Mouse (Mus musculus) kidney, postnatal 0 days (tissue): Measurements from ENCODE around the gene Spink2. TPM values are rescaled to one million over a fixed set of nuclear protein-coding genes. Genes with fewer than 3 reads are reported as not detected.

Experiments used
- ATAC-seq: fragments of 200-750 bp; cut with Nextera tagmentation; replicated peaks from 2 replicates; pipeline ENCODE4 v1.8.0; 2017; ENCODE audit warnings: low read depth, moderate number of reproducible peaks, moderate TSS enrichment, moderate library complexity; ENCODE audit not compliant: low FRiP score
- DNase-seq: peaks from one replicate; pipeline ENCODE4 v3.0.0-alpha.2; 2016; ENCODE audit warnings: low spot score
- H3K27ac ChIP-seq: fragments of 300-500 bp; sonication (generic); 2 replicates; pipeline ENCODE4 v1.5.1; 2014; ENCODE audit warnings: mild to moderate bottlenecking
- H3K27me3 ChIP-seq: fragments of 300-500 bp; sonication (generic); 2 replicates; pipeline ENCODE4 v1.6.1; 2014; ENCODE audit warnings: low read length, mixed read lengths; ENCODE audit not compliant: insufficient read depth
- H3K36me3 ChIP-seq: fragments of 300-500 bp; sonication (generic); 2 replicates; pipeline ENCODE4 v1.6.1; 2014; ENCODE audit warnings: low read length, mixed read lengths; ENCODE audit not compliant: insufficient read depth
- H3K4me1 ChIP-seq: fragments of 300-500 bp; sonication (generic); replicated peaks from 2 replicates; pipeline ENCODE4 v1.6.1; 2014; ENCODE audit warnings: antibody characterized with exemption, low read length, mixed read lengths; ENCODE audit not compliant: insufficient read depth
- H3K4me2 ChIP-seq: fragments of 300-500 bp; sonication (generic); 2 replicates; pipeline ENCODE4 v1.6.1; 2014; ENCODE audit warnings: mild to moderate bottlenecking, low read length, moderate library complexity, mixed read lengths
- H3K4me3 ChIP-seq: fragments of 300-500 bp; sonication (generic); replicated peaks from 2 replicates; pipeline ENCODE4 v1.5.1; 2014; ENCODE audit warnings: low read depth, low read length
- H3K9ac ChIP-seq: fragments of 300-500 bp; sonication (generic); 2 replicates; pipeline ENCODE4 v1.6.1; 2014; ENCODE audit warnings: low read depth, low read length
- H3K9me3 ChIP-seq: fragments of 300-500 bp; sonication (generic); replicated peaks from 2 replicates; pipeline ENCODE4 v1.6.1; 2016; ENCODE audit warnings: low read length, inconsistent platforms, mixed read lengths
- CTCF ChIP-seq: IDR thresholded peaks from 2 replicates; pipeline ENCODE4 v1.5.1; 2016; ENCODE audit warnings: antibody characterized with exemption, low read depth, mild to moderate bottlenecking, moderate library complexity
- WGBS: fragments of 180-500 bp; shearing (Covaris S2); extraction: QIAGEN DNeasy Blood & Tissue Kit; methylation state at CpG from one replicate; pipeline ENCODE4 v1.1.7; 2014; 5-methylcytosine and 5-hydroxymethylcytosine counted together
- polyA plus RNA-seq: library from polyadenylated mRNA; unstranded; fragments of >200 nt; fragmentation: Nextera tagmentation; extraction: Ambion mirVana; gene quantifications from 2 replicates; pipeline ENCODE4 v1.2.1, GENCODE M21; 2015

Spink2 gene
- polyA plus RNA-seq, 1 experiment from 2014 or later: 1.0 TPM

DNA sequence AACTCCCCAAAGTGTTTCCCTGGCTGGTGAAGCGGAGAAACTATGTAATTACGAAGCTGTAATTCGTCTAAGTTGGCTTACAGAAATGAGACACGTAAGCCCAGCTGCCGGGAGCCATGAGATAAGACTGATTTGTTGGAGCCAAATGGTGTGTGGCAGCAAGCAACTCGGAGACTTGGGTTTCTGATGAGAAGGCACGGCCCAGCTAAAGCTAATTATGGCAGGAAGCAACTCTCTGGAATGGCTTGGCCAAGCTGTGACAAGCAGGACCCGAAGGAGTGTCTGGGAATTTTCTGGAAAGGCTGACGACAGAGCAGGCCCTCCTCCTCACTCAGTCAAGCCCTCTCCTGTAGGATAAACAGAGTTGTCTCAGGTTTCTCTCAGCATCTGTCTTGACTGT is 33.3 kb downstream of the Spink2 start:
- H3K36me3 ChIP-seq: no peaks in the 10 kb centered on the region
- H3K27ac ChIP-seq: no peak overlapping the region
- no peak; the same call in 1 of the 2 replicates for ATAC-seq
- TF ChIP-seq CTCF: no peak
- no peak overlapping the region for H3K4me3 ChIP-seq
- no peak overlapping the region for H3K4me2 ChIP-seq
- DNase-seq: peak; percentile 55
- no peak overlapping the region for H3K9ac ChIP-seq
- H3K9me3 ChIP-seq: no peaks in the 10 kb centered on the region
- no peaks in the 10 kb centered on the region for H3K27me3 ChIP-seq
- WGBS: 11% methylated on average over 9 of the region's 9 CpGs
- H3K4me1 ChIP-seq: no peaks in the 10 kb centered on the region

- DNase-seq: no peak
- no peak for TF ChIP-seq CTCF
- H3K27me3 ChIP-seq: no peaks in the 10 kb centered on the region
- no peak overlapping the region for H3K27ac ChIP-seq
- no peaks in the 10 kb centered on the region for H3K4me1 ChIP-seq
- ATAC-seq: no peak
- H3K4me2 ChIP-seq: no peak overlapping the region
- H3K36me3 ChIP-seq: no peaks in the 10 kb centered on the region
- 52% methylated on average over 4 of the region's 4 CpGs for WGBS
- no peak overlapping the region for H3K9ac ChIP-seq
- H3K9me3 ChIP-seq: no peaks in the 10 kb centered on the region
- no peak overlapping the region for H3K4me3 ChIP-seq
Observed at GRCm38 (mm10) chr5:77174779-77175178, 36.5 kb downstream of the Spink2 start.

GRCm38 (mm10) chr5:77170593-77170992 is 40.7 kb downstream of the Spink2 start:
- no peak overlapping the region for H3K27ac ChIP-seq
- 47% methylated on average over 4 of the region's 5 CpGs for WGBS
- H3K4me1 ChIP-seq: no peaks in the 10 kb centered on the region
- no peak for ATAC-seq
- no peaks in the 10 kb centered on the region for H3K36me3 ChIP-seq
- H3K9me3 ChIP-seq: no peaks in the 10 kb centered on the region
- H3K4me2 ChIP-seq: no peak overlapping the region
- peak; percentile 88 for DNase-seq
- H3K9ac ChIP-seq: no peak overlapping the region
- H3K4me3 ChIP-seq: no peak overlapping the region
- peak; percentile 80 for TF ChIP-seq CTCF
- no peaks in the 10 kb centered on the region for H3K27me3 ChIP-seq

DNA sequence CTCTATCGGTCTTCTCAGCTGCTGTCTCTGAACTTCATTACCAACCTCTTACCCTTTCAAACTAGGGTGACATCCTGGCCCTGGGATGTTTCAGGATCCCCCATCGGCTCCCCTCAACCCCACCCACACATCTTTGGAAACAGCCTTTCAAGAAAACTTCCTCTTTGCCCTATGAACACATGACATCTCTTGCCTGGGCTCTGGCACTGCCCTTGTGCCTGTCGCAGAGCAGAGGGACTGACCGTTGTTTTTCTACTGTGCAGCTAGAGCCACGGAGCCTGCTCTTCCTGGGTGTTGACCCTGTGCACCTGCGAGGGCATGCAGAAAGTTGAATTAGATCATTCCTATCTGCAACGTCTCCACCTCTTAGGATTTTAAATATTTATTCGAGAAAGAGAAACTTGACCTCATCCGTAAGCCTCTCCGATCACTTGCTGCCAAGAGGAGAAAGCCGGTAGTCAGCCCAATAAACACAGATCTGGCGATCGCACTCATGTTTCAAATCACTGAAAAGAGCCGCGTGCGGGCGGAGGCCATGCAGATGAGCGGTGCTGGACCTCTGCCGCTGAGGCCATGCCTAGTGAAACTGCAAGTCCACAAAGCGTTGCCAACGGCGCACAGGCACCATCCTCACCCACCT is 43.8 kb downstream of the Spink2 start:
- ATAC-seq: no peak
- DNase-seq: no peak
- Histone ChIP-seq H3K4me2 (no peak overlapping the region), H3K36me3 (no peaks in the 10 kb centered on the region), H3K27me3 (no peaks in the 10 kb centered on the region), H3K4me1 (no peaks in the 10 kb centered on the region), H3K27ac (no peak overlapping the region), H3K4me3 (no peak overlapping the region), H3K9me3 (no peaks in the 10 kb centered on the region), H3K9ac (no peak overlapping the region)
- WGBS: 70% methylated on average over 22 of the region's 22 CpGs
- TF ChIP-seq CTCF: no peak

DNA sequence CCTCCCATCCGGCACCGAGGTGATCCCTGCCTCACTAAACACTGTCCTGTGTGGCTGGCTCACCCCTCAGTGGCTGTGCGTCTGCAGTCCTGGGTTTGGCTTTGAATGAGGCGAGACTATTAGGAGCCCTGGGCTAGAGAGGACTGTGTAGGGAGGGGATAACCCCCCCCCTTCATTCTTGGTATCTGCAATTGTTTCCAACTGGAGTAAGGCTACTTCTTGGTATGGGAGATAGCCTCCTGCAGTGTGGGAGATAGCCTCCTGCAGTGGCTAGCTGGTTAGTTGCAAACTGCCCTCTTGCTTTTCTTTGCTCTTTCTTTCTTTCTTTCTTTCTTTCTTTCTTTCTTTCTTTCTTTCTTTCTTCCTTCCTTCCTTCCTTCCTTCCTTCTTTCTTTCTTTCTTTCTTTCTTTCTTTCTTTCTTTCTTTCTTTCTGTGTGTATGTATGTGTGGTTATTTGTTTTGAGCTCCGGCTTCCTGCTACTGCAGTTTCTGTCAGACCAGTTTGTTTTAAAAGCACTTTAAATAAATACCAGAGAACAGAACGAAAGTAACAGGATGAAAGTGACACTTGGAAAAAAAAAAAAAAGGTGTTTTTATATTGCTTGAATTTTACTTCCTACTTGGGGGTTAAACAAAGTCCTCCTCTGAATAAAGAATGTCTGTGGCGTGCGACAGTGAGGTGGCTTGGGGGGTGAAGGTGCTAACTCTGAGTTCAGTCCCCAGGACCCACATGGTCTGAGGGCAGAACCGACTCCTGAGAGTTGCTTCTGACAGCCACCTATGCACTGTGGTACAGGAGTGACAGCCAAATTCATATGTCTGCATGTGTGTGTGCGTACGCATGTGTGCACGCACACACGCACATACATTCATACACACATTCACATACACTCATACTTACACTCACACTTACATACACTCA is 45.3 kb downstream of the Spink2 start:
- no peaks in the 10 kb centered on the region for H3K9me3 ChIP-seq
- H3K36me3 ChIP-seq: no peaks in the 10 kb centered on the region
- ATAC-seq: no peak
- no peak overlapping the region for H3K9ac ChIP-seq
- H3K27ac ChIP-seq: peak overlapping the region; percentile 19; the same call in 1 of the 2 replicates
- no peak overlapping the region for H3K4me2 ChIP-seq
- WGBS: 59% methylated on average over 13 of the region's 13 CpGs
- no peak for TF ChIP-seq CTCF
- no peak overlapping the region for H3K4me3 ChIP-seq
- no peaks in the 10 kb centered on the region for H3K4me1 ChIP-seq
- peak; percentile 30 for DNase-seq
- H3K27me3 ChIP-seq: no peaks in the 10 kb centered on the region

DNA sequence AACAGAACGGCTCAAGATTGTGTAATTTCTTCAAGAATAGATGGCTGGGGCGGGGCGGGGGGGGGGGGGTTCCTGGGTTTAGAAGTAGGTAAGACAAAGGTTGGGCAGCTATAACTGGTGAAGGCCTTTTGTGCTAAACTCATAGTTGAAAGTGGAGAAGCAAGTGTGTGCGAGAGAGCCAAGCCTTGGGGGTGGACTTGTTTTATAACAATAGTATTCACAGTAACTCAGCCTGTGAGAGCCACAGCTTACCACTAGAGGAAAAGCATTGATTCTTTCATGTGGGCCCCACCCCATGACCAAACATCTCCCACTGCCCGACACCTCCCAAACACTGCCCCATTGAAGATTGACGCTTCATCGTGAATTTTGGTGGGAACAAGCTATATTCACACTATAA is 47.7 kb downstream of the Spink2 start:
- Histone ChIP-seq H3K9ac (no peak overlapping the region), H3K4me2 (no peak overlapping the region), H3K36me3 (no peaks in the 10 kb centered on the region), H3K9me3 (no peaks in the 10 kb centered on the region), H3K27ac (no peak overlapping the region), H3K27me3 (no peaks in the 10 kb centered on the region), H3K4me1 (no peaks in the 10 kb centered on the region), H3K4me3 (no peak overlapping the region)
- no peak for ATAC-seq
- no peak for DNase-seq
- 76% methylated on average over 7 of the region's 7 CpGs for WGBS
- TF ChIP-seq CTCF: no peak
